Mouse (Mus musculus): ENCODE results near the gene Gm21477. TPM values are rescaled to one million over a fixed set of nuclear protein-coding genes. Genes with fewer than 3 reads are reported as not detected.
"Not testable (repeated sequence)": the region's sequence is repeated elsewhere in the genome, so short reads cannot be mapped to it uniquely, and the experiment has no call there.

The Gm21477 gene
- not detected in 2 replicates for polyA plus RNA-seq (2012; ENCODE audit: insufficient read depth, insufficient read length, low replicate concordance, missing spikeins)

GRCm38 (mm10) chrY:87116521-87116920 lies at the start of gene Gm21477:
Gene Gm21477 (plus strand): TSS chrY:87116821.
- H3K4me3 ChIP-seq (ENCODE audit: insufficient read depth, low read depth, low read length); H3K4me1 ChIP-seq (ENCODE audit: control insufficient read depth, insufficient read depth, low read length); H3K27ac ChIP-seq (ENCODE audit: insufficient read depth, low read depth, low read length): not testable (repeated sequence)
- WGBS: no CpG with 5 or more reads among the region's 6 CpGs

Data from olfactory bulb, adult 2 months (tissue).